Mouse (Mus musculus): ENCODE results near the gene Gas6. TPM values are rescaled to one million over a fixed set of nuclear protein-coding genes. Genes with fewer than 3 reads are reported as not detected.

The Gas6 gene
- polyA plus RNA-seq, 1 experiment from 2014 or later, result 12.4 TPM

GRCm38 (mm10) chr8:13461843-13462242 is 32.4 kb downstream of the Gas6 start:
- Histone ChIP-seq H3K4me2 (no peak overlapping the region), H3K27me3 (ENCODE audit: control insufficient read depth, insufficient read depth, low read length) (no peaks in the 10 kb centered on the region), H3K4me3 (ENCODE audit: low read depth, low read length) (no peak overlapping the region), H3K9me3 (replicated peaks; ENCODE audit: control insufficient read depth, low read length) (no peaks in the 10 kb centered on the region), H3K9ac (ENCODE audit: low read depth, low read length) (no peak overlapping the region), H3K4me1 (ENCODE audit: control insufficient read depth, insufficient read depth, low read length) (no peaks in the 10 kb centered on the region), H3K27ac (ENCODE audit: low read depth, low read length) (no peak overlapping the region), H3K36me3 (ENCODE audit: control insufficient read depth, insufficient read depth, low read length) (no peaks in the 10 kb centered on the region)
- no peak for ATAC-seq (replicated peaks; ENCODE audit: insufficient number of reproducible peaks, low FRiP score, low TSS enrichment)
- 31% methylated on average over 4 of the region's 4 CpGs for WGBS (ENCODE audit: insufficient replicate concordance)

GRCm38 (mm10) chr8:13461085-13461765 is 33.1 kb downstream of the Gas6 start:
- ATAC-seq (replicated peaks; ENCODE audit: insufficient number of reproducible peaks, low FRiP score, low TSS enrichment), result no peak
- Histone ChIP-seq H3K4me3 (ENCODE audit: low read depth, low read length) (no peak overlapping the region), H3K27ac (ENCODE audit: low read depth, low read length) (no peak overlapping the region), H3K9me3 (replicated peaks; ENCODE audit: control insufficient read depth, low read length) (no peaks in the 10 kb centered on the region), H3K36me3 (ENCODE audit: control insufficient read depth, insufficient read depth, low read length) (no peaks in the 10 kb centered on the region), H3K9ac (ENCODE audit: low read depth, low read length) (no peak overlapping the region), H3K4me1 (ENCODE audit: control insufficient read depth, insufficient read depth, low read length) (no peaks in the 10 kb centered on the region), H3K4me2 (no peak overlapping the region), H3K27me3 (ENCODE audit: control insufficient read depth, insufficient read depth, low read length) (no peaks in the 10 kb centered on the region)
- 79% methylated on average over 17 of the region's 17 CpGs for WGBS (ENCODE audit: insufficient replicate concordance)

DNA sequence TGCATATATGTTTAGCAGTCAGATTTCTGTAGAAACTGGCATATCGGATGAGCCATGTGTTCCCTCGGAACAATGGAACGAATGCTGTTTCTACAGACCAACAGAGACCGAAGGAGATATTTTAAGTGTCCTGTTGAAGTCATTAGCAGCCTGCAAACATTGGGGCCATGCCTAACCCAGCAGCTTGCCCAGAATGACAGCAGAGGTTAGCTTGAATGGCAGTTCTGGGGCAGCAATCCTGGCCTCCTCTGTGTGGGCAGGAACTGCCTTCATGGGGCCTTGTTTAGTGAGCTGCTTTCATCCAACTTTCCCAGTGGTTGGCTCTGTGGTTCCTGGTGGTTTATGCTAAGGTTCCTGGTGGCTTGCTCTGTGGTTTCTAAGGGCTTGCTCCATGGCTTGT is 34.9 kb downstream of the Gas6 start:
- no peak overlapping the region for H3K4me2 ChIP-seq
- H3K4me3 ChIP-seq (ENCODE audit: low read depth, low read length), result no peak overlapping the region
- 93% methylated on average over 4 of the region's 4 CpGs for WGBS (ENCODE audit: insufficient replicate concordance)
- H3K9ac ChIP-seq (ENCODE audit: low read depth, low read length), result no peak overlapping the region
- H3K36me3 ChIP-seq (ENCODE audit: control insufficient read depth, insufficient read depth, low read length), result no peaks in the 10 kb centered on the region
- no peaks in the 10 kb centered on the region for H3K4me1 ChIP-seq (ENCODE audit: control insufficient read depth, insufficient read depth, low read length)
- H3K9me3 ChIP-seq (replicated peaks; ENCODE audit: control insufficient read depth, low read length), result no peaks in the 10 kb centered on the region
- H3K27ac ChIP-seq (ENCODE audit: low read depth, low read length), result no peak overlapping the region
- ATAC-seq (replicated peaks; ENCODE audit: insufficient number of reproducible peaks, low FRiP score, low TSS enrichment), result no peak
- no peaks in the 10 kb centered on the region for H3K27me3 ChIP-seq (ENCODE audit: control insufficient read depth, insufficient read depth, low read length)

DNA sequence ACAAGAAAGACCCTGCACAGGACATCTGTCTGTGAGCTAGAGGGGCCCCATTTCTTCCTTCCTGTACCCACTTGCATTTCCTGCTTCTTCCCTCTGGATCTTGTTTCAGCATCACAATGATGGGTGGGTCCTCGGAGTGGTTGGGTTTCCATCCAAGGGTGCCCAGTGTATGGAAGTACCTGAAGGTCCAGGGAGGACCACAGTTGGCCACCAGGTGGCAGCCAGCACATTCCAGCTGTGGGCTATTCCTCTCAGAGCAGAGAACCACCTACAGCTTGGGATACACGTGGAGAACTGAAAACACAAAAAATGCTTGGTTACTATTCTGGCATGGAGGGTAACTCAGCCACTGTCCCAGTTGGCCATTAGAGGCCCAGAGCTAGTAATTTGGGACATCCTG is 39.0 kb downstream of the Gas6 start:
- H3K27me3 ChIP-seq (ENCODE audit: control insufficient read depth, insufficient read depth, low read length), result peaks cover 2% of the 10 kb centered on the region; the same call in 1 of the 2 replicates
- WGBS (ENCODE audit: insufficient replicate concordance), result 40% methylated on average over 2 of the region's 2 CpGs
- H3K4me2 ChIP-seq, result no peak overlapping the region
- no peak overlapping the region for H3K4me3 ChIP-seq (ENCODE audit: low read depth, low read length)
- H3K9ac ChIP-seq (ENCODE audit: low read depth, low read length), result no peak overlapping the region
- H3K27ac ChIP-seq (ENCODE audit: low read depth, low read length), result no peak overlapping the region
- no peak for ATAC-seq (replicated peaks; ENCODE audit: insufficient number of reproducible peaks, low FRiP score, low TSS enrichment)
- no peaks in the 10 kb centered on the region for H3K36me3 ChIP-seq (ENCODE audit: control insufficient read depth, insufficient read depth, low read length)
- H3K4me1 ChIP-seq (ENCODE audit: control insufficient read depth, insufficient read depth, low read length), result no peaks in the 10 kb centered on the region
- no peaks in the 10 kb centered on the region for H3K9me3 ChIP-seq (replicated peaks; ENCODE audit: control insufficient read depth, low read length)

DNA sequence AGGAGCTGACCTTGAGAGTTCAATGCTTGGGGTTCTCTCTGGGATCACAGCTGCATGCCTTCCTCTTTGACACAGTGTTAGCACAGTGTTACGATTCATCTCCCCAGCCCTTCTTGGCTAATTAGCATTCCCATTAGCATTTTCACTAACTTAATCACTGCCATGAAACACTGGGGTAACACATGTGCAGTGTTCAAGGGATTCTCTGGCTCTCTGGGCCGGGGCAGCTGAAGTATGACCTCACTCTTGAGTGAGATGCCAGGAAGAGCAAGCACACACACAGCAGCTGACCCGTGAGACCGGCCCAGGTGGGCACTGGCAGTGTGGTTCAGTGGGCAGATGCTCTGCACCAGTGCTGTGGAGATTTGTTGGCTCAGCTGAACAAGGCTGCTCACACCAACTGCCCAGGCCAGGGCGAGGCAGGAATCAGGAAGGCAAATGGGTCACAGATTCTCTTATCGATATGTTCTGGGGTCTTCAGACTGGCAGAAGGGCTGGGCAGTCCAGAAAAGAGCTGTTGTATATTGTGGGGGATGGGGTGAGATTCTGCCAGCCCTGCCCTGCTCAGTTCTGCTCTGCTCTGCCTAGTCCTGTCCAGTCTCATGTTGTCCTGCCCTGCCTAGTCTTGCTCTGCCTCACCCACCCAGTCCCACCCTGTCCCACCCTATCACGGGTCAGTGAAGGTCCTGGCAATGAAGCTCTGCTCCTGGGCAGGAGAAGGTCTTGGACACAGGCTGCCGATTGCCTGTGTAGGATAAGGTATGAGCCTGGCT is 39.8 kb downstream of the Gas6 start:
- Histone ChIP-seq H3K36me3 (ENCODE audit: control insufficient read depth, insufficient read depth, low read length) (no peaks in the 10 kb centered on the region), H3K4me3 (ENCODE audit: low read depth, low read length) (no peak overlapping the region), H3K9me3 (replicated peaks; ENCODE audit: control insufficient read depth, low read length) (no peaks in the 10 kb centered on the region), H3K27me3 (ENCODE audit: control insufficient read depth, insufficient read depth, low read length) (peaks cover 2% of the 10 kb centered on the region; the same call in 1 of the 2 replicates), H3K4me2 (no peak overlapping the region), H3K4me1 (ENCODE audit: control insufficient read depth, insufficient read depth, low read length) (no peaks in the 10 kb centered on the region), H3K27ac (ENCODE audit: low read depth, low read length) (no peak overlapping the region), H3K9ac (ENCODE audit: low read depth, low read length) (no peak overlapping the region)
- no peak for ATAC-seq (replicated peaks; ENCODE audit: insufficient number of reproducible peaks, low FRiP score, low TSS enrichment)
- 68% methylated on average over 8 of the region's 8 CpGs for WGBS (ENCODE audit: insufficient replicate concordance)

- no peak overlapping the region for H3K4me3 ChIP-seq (ENCODE audit: low read depth, low read length)
- H3K4me1 ChIP-seq (ENCODE audit: control insufficient read depth, insufficient read depth, low read length), result no peaks in the 10 kb centered on the region
- H3K27ac ChIP-seq (ENCODE audit: low read depth, low read length), result no peak overlapping the region
- H3K27me3 ChIP-seq (ENCODE audit: control insufficient read depth, insufficient read depth, low read length), result peaks cover 2% of the 10 kb centered on the region; the same call in 1 of the 2 replicates
- no peaks in the 10 kb centered on the region for H3K36me3 ChIP-seq (ENCODE audit: control insufficient read depth, insufficient read depth, low read length)
- H3K4me2 ChIP-seq, result no peak overlapping the region
- no peaks in the 10 kb centered on the region for H3K9me3 ChIP-seq (replicated peaks; ENCODE audit: control insufficient read depth, low read length)
- 67% methylated on average over 6 of the region's 6 CpGs for WGBS (ENCODE audit: insufficient replicate concordance)
- no peak for ATAC-seq (replicated peaks; ENCODE audit: insufficient number of reproducible peaks, low FRiP score, low TSS enrichment)
- no peak overlapping the region for H3K9ac ChIP-seq (ENCODE audit: low read depth, low read length)
Observed at GRCm38 (mm10) chr8:13451747-13452277, 42.5 kb downstream of the Gas6 start.

DNA sequence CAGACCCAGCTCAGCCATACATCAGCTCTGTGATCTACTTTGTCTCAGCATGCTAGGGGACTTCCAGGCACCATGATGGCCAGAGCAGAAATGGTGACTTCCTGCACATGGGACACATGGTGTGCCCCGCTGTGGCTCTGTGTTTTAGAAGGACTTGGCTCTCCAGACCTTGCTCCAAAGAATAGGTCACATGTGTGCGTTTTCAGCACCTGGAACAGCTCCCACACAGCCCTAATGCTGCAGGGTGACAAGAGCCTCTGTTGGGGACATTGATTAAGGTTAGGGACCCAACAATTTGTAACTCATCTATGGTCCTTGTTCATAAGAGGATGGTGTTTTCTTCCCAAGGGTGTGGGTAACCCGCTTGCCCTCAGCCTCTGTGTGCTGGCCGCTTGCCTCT is 46.1 kb downstream of the Gas6 start:
- no peaks in the 10 kb centered on the region for H3K9me3 ChIP-seq (replicated peaks; ENCODE audit: control insufficient read depth, low read length)
- H3K27me3 ChIP-seq (ENCODE audit: control insufficient read depth, insufficient read depth, low read length), result peaks cover 2% of the 10 kb centered on the region; the same call in 1 of the 2 replicates
- no peak overlapping the region for H3K4me3 ChIP-seq (ENCODE audit: low read depth, low read length)
- no peaks in the 10 kb centered on the region for H3K4me1 ChIP-seq (ENCODE audit: control insufficient read depth, insufficient read depth, low read length)
- no peak overlapping the region for H3K27ac ChIP-seq (ENCODE audit: low read depth, low read length)
- no peak overlapping the region for H3K4me2 ChIP-seq
- H3K9ac ChIP-seq (ENCODE audit: low read depth, low read length), result no peak overlapping the region
- H3K36me3 ChIP-seq (ENCODE audit: control insufficient read depth, insufficient read depth, low read length), result no peaks in the 10 kb centered on the region
- WGBS (ENCODE audit: insufficient replicate concordance), result 50% methylated on average over 4 of the region's 4 CpGs
- no peak for ATAC-seq (replicated peaks; ENCODE audit: insufficient number of reproducible peaks, low FRiP score, low TSS enrichment)

DNA sequence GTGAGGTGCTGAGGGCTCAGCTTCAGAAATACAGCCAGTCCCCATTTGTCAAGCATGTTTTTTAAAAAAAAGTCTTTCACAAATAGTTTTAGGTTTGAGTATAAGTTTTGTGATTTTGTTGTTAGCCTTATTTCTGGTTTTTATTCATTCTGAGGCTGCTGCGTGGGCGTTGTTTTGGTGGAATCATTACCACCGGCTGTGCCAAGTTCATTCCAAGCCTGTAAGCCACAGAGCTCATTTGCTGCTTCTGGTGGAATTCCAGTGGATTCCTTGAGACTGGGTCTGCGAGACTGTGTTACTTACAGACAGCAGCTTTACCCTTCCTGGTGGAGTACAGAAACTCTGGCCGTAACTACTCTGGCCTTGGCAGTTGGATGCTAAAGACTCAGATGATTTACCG is 47.8 kb downstream of the Gas6 start:
- peaks cover 2% of the 10 kb centered on the region; the same call in 1 of the 2 replicates for H3K27me3 ChIP-seq (ENCODE audit: control insufficient read depth, insufficient read depth, low read length)
- no peak overlapping the region for H3K27ac ChIP-seq (ENCODE audit: low read depth, low read length)
- no peak overlapping the region for H3K9ac ChIP-seq (ENCODE audit: low read depth, low read length)
- H3K4me3 ChIP-seq (ENCODE audit: low read depth, low read length), result no peak overlapping the region
- no peak for ATAC-seq (replicated peaks; ENCODE audit: insufficient number of reproducible peaks, low FRiP score, low TSS enrichment)
- H3K4me1 ChIP-seq (ENCODE audit: control insufficient read depth, insufficient read depth, low read length), result no peaks in the 10 kb centered on the region
- no peak overlapping the region for H3K4me2 ChIP-seq
- H3K36me3 ChIP-seq (ENCODE audit: control insufficient read depth, insufficient read depth, low read length), result no peaks in the 10 kb centered on the region
- 88% methylated on average over 6 of the region's 6 CpGs for WGBS (ENCODE audit: insufficient replicate concordance)
- H3K9me3 ChIP-seq (replicated peaks; ENCODE audit: control insufficient read depth, low read length), result no peaks in the 10 kb centered on the region
